Comparison of ENCODE assay signal across 32 mouse cellular contexts in genomic region chr8:90837440-90837839, GRCm38 (mm10). TPM values are rescaled to one million over a fixed set of nuclear protein-coding genes. Genes with fewer than 3 reads are reported as not detected.
"Had no signal": no experiment of that assay in that cellular context is flagged by ENCODE, and none has a peak within 500 bp of the region (broad histone marks: within the 10 kb centered on the region; RNA-seq: fewer than 3 reads in every experiment).

No protein-coding gene starts in this region.

- H3K4me2 ChIP-seq: heart, embryonic 11.5 days; heart, embryonic 13.5 days; heart, embryonic 15.5 days; hindbrain, embryonic 13.5 days; hindbrain, embryonic 15.5 days; kidney, embryonic 15.5 days; limb, embryonic 13.5 days; limb, embryonic 15.5 days; liver, embryonic 12.5 days had no signal

- H3K4me1 ChIP-seq: heart, embryonic 13.5 days; hindbrain, embryonic 15.5 days; liver, embryonic 12.5 days had no signal

- H3K27me3 ChIP-seq: heart, embryonic 13.5 days; heart, embryonic 15.5 days; hindbrain, embryonic 13.5 days; hindbrain, embryonic 15.5 days; kidney, embryonic 15.5 days; limb, embryonic 13.5 days; limb, embryonic 15.5 days; liver, embryonic 12.5 days had no signal

- H3K27ac ChIP-seq: heart, adult 2 months; heart, embryonic 13.5 days; heart, embryonic 15.5 days; hindbrain, embryonic 13.5 days; hindbrain, embryonic 15.5 days; hindbrain, postnatal 0 days; kidney, embryonic 15.5 days; kidney, postnatal 0 days; limb, embryonic 13.5 days; limb, embryonic 15.5 days; liver, embryonic 12.5 days had no signal

- H3K9ac ChIP-seq: heart, embryonic 13.5 days; heart, embryonic 15.5 days; hindbrain, embryonic 13.5 days; hindbrain, embryonic 15.5 days; kidney, embryonic 15.5 days; limb, embryonic 13.5 days; limb, embryonic 15.5 days; liver, embryonic 12.5 days had no signal

- H3K9me3 ChIP-seq: heart, embryonic 13.5 days; heart, embryonic 15.5 days; hindbrain, embryonic 13.5 days; hindbrain, embryonic 15.5 days; kidney, embryonic 15.5 days; limb, embryonic 13.5 days; limb, embryonic 15.5 days; liver, embryonic 12.5 days had no signal

- H3K36me3 ChIP-seq: heart, embryonic 13.5 days; heart, embryonic 15.5 days; hindbrain, embryonic 13.5 days; hindbrain, embryonic 15.5 days; kidney, embryonic 15.5 days; limb, embryonic 13.5 days; limb, embryonic 15.5 days; liver, embryonic 12.5 days had no signal

- H3K4me3 ChIP-seq: heart, adult 2 months; heart, embryonic 13.5 days; heart, embryonic 15.5 days; hindbrain, embryonic 13.5 days; hindbrain, embryonic 15.5 days; kidney, embryonic 15.5 days; limb, embryonic 13.5 days; limb, embryonic 15.5 days; liver, embryonic 12.5 days had no signal

- DNase-seq: gastrocnemius, postnatal 14 days; gastrocnemius, postnatal 36 days; heart, adult 11 months; heart, adult 2 months; heart, postnatal 14 days; heart, postnatal 36 days; kidney, adult 11 months; kidney, adult 2 months; kidney, adult 9 months; kidney, postnatal 14 days; kidney, postnatal 36 days; layer of hippocampus, adult 9-11 months; layer of hippocampus, postnatal 36 days; left cerebral cortex, postnatal 4 days had no signal

- ATAC-seq: hindbrain, postnatal 0 days; intestine, embryonic 16.5 days; liver, embryonic 12.5 days had no signal

RNA-seq across cellular contexts. Expression of gene Gm19935, which starts 20.2 kb away (rescaled TPM):
- total RNA-seq: gastrocnemius, adult 18-20 months; gastrocnemius, adult 8-10 months; gastrocnemius, postnatal 14 days; gastrocnemius, postnatal 36 days; heart, adult 2 months; heart, postnatal 36 days; hematopoietic stem cell, adult 5-6 weeks had no signal
- polyA plus RNA-seq: heart, embryonic 11.5 days; heart, embryonic 13.5 days; heart, embryonic 15.5 days; intestine, embryonic 14.5 days; intestine, embryonic 16.5 days; kidney, embryonic 15.5 days; limb, embryonic 11.5 days; limb, embryonic 13.5 days; limb, embryonic 15.5 days; liver, adult 2 months; liver, embryonic 12.5 days had no signal
